Comparison of ENCODE assay signal across 8 mouse cellular contexts in the genomic region with DNA sequence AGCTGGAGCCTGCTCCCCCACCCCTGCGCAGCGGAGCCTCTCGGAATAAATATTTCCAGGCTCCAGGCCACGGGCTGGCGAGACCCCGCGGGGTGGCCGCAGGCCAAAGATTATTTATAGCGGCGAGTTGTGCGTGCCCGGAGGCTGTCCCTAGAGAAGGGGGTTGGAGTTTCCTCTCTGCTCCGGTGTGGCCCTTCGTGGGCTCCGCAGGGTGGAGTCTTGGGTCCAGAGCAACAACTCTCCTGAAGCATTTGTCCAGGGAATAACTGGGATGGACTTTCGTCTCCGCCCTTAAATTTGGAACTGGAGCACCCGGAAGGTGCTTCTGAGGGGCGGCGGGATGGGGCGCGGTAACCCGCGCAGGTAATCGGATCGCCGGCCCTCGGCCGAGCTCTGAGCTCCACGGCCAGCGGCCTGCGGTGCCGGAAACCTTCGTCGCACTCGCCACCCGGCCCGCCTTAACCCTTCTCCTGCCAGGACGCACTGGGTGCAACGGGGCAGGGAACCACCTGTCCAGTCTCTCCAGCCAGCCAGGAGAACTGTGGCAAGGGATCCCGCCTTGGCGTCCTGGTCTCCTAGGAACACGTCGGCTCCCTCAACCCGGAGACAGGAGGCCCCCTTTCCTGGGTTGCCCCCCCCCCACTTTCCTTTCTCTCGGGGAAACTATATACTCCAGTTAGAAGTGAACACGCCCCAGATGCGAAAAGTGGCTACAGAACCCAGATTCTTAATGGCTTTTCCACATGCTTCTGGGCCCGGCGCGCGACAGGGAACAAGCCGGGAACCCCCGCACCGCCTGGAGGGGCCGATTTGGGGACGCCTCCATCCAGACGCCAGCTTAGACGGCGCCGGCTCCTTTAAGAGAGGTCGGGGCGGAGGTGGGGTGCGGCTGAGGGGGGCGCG. TPM values are rescaled to one million over a fixed set of nuclear protein-coding genes. Genes with fewer than 3 reads are reported as not detected.
DNase-seq lines count a peak whose midpoint lies in the region; ATAC-seq and TF ChIP-seq lines count a peak whose summit lies in the region.

No protein-coding gene starts in this region.

- H3K9ac ChIP-seq in forebrain, embryonic 11.5 days (ENCODE audit: low read length) = peak overlapping the region; percentile 27; the same call in 1 of the 2 replicates
- H3K9ac ChIP-seq in heart, embryonic 16.5 days (ENCODE audit: low read length) = peak overlapping the region; percentile 65
- H3K9ac ChIP-seq in midbrain, embryonic 16.5 days (ENCODE audit: low read depth, low read length) = no peak overlapping the region

- no peak for ATAC-seq in forebrain, embryonic 11.5 days (replicated peaks; ENCODE audit: low FRiP score)
- peak; percentile 61 for ATAC-seq in heart, embryonic 16.5 days (replicated peaks; ENCODE audit: extremely low read depth, insufficient read depth, low FRiP score)
- no peak for ATAC-seq in midbrain, embryonic 16.5 days

- TF ChIP-seq CTCF in layer of hippocampus, adult 2 months (conservative IDR thresholded peaks at IDR 0.05) = no peak

- peaks cover 39% of the 10 kb centered on the region for H3K4me1 ChIP-seq in forebrain, embryonic 11.5 days (replicated peaks; ENCODE audit: control insufficient read depth, insufficient read depth, low read length)
- peaks cover 69% of the 10 kb centered on the region for H3K4me1 ChIP-seq in heart, embryonic 16.5 days (ENCODE audit: control insufficient read depth, insufficient read depth, low read length)
- H3K4me1 ChIP-seq in midbrain, embryonic 16.5 days (ENCODE audit: control insufficient read depth, insufficient read depth, low read length) = peaks cover 63% of the 10 kb centered on the region

- H3K27ac ChIP-seq in layer of hippocampus, adult 2 months = no peak overlapping the region
- H3K27ac ChIP-seq in forebrain, embryonic 11.5 days (ENCODE audit: low read depth, low read length) = no peak overlapping the region
- H3K27ac ChIP-seq in heart, embryonic 16.5 days (ENCODE audit: low read length) = peak overlapping the region; percentile 25; the same call in 1 of the 2 replicates
- no peak overlapping the region for H3K27ac ChIP-seq in midbrain, embryonic 16.5 days (ENCODE audit: low read length)

- H3K9me3 ChIP-seq in forebrain, embryonic 11.5 days (ENCODE audit: control insufficient read depth, low read length) = no peaks in the 10 kb centered on the region
- no peaks in the 10 kb centered on the region for H3K9me3 ChIP-seq in heart, embryonic 16.5 days (replicated peaks; ENCODE audit: control insufficient read depth, low read length)
- no peaks in the 10 kb centered on the region for H3K9me3 ChIP-seq in midbrain, embryonic 16.5 days (replicated peaks; ENCODE audit: control insufficient read depth, low read length, poor library complexity, severe bottlenecking)

- peaks cover 96% of the 10 kb centered on the region for H3K27me3 ChIP-seq in forebrain, embryonic 11.5 days (ENCODE audit: control insufficient read depth, insufficient read depth, low read length)
- peaks cover 66% of the 10 kb centered on the region for H3K27me3 ChIP-seq in heart, embryonic 16.5 days (ENCODE audit: control insufficient read depth, insufficient read depth, low read length)
- H3K27me3 ChIP-seq in midbrain, embryonic 16.5 days (ENCODE audit: control insufficient read depth, insufficient read depth, low read depth, low read length) = peaks cover 50% of the 10 kb centered on the region

- no peak for DNase-seq in layer of hippocampus, adult 2 months (ENCODE audit: low spot score in 2 of 2)
- DNase-seq in layer of hippocampus, postnatal 25 days (ENCODE audit: extremely low spot score in 1 of 2, low spot score in 1 of 2) = no peak
- DNase-seq in forebrain, embryonic 11.5 days (ENCODE audit: low spot score) = peak; percentile 71
- DNase-seq in kidney, postnatal 25 days = peak; percentile 42 to 67
- no peak for DNase-seq in ovary, postnatal 14 days (ENCODE audit: low spot score)
- no peak for DNase-seq in layer of hippocampus, adult 9-10 months (ENCODE audit: low spot score)

- H3K4me3 ChIP-seq in layer of hippocampus, adult 2 months = peak overlapping the region; percentile 31; the same call in 1 of the 2 replicates
- peak overlapping the region; percentile 25 for H3K4me3 ChIP-seq in forebrain, embryonic 11.5 days (ENCODE audit: low read depth, low read length)
- peak overlapping the region; percentile 59 for H3K4me3 ChIP-seq in heart, embryonic 16.5 days (ENCODE audit: low read length)
- peak overlapping the region; percentile 30 for H3K4me3 ChIP-seq in midbrain, embryonic 16.5 days (ENCODE audit: low read depth, low read length)

- H3K4me2 ChIP-seq in forebrain, embryonic 11.5 days (ENCODE audit: low read depth, low read length, severe bottlenecking) = peak overlapping the region; percentile 47
- H3K4me2 ChIP-seq in heart, embryonic 16.5 days (ENCODE audit: low read depth, low read length) = peak overlapping the region; percentile 84
- H3K4me2 ChIP-seq in midbrain, embryonic 16.5 days (ENCODE audit: low read length) = peak overlapping the region; percentile 57

- under 1% methylated on average over 66 of the region's 66 CpGs for WGBS in forebrain, embryonic 11.5 days
- under 1% methylated on average over 66 of the region's 66 CpGs for WGBS in heart, embryonic 16.5 days
- 0% methylated on average over 66 of the region's 66 CpGs for WGBS in midbrain, embryonic 16.5 days

- no peaks in the 10 kb centered on the region for H3K36me3 ChIP-seq in forebrain, embryonic 11.5 days (ENCODE audit: control insufficient read depth, insufficient read depth, low read length)
- H3K36me3 ChIP-seq in heart, embryonic 16.5 days (ENCODE audit: control insufficient read depth, insufficient read depth) = no peaks in the 10 kb centered on the region
- no peaks in the 10 kb centered on the region for H3K36me3 ChIP-seq in midbrain, embryonic 16.5 days (ENCODE audit: control insufficient read depth, insufficient read depth, low read length)

RNA-seq across cellular contexts. Expression of a gene that starts 8.7 kb away (rescaled TPM):
- 10 to 100 TPM in 1 of 2 experiments, 1 to 10 TPM in 1; 9.4 to 10.3 TPM for total RNA-seq in layer of hippocampus, adult 2 months (2021)
- 10 to 100 TPM; 11.1 to 11.5 TPM for total RNA-seq in layer of hippocampus, postnatal 25 days (2021)
- 0.84 and 1.2 TPM in 2 replicates for polyA plus RNA-seq in forebrain, embryonic 11.5 days (2014; fragmentation: Nextera tagmentation; extraction: Ambion mirVana)
- polyA plus RNA-seq in heart, embryonic 16.5 days (2015; fragmentation: Nextera tagmentation; extraction: Ambion mirVana) = 1.4 and 1.7 TPM in 2 replicates
- 8.8 and 10.2 TPM in 2 replicates for polyA plus RNA-seq in midbrain, embryonic 16.5 days (2015; fragmentation: Nextera tagmentation; extraction: Ambion mirVana)

Comparison
In these comparisons a context has a peak if more than half of its experiments do, and no peak if none do; other contexts are left out.
1. DNase-seq: peak in forebrain, embryonic 11.5 days (single experiment) and kidney, postnatal 25 days (2 of 2); none in layer of hippocampus, adult 2 months (0 of 2), layer of hippocampus, postnatal 25 days (0 of 2), ovary, postnatal 14 days (single experiment) and layer of hippocampus, adult 9-10 months (single experiment).
2. Peak in every context shown above with its lines, with median percentiles within 50 percentile points of each other: H3K4me3 ChIP-seq and H3K4me2 ChIP-seq.